Mouse (Mus musculus): ENCODE data around the gene Pilrb2. TPM values are rescaled to one million over a fixed set of nuclear protein-coding genes. Genes with fewer than 3 reads are reported as not detected.
"Not testable (repeated sequence)": the region's sequence is repeated elsewhere in the genome, so short reads cannot be mapped to it uniquely, and the experiment has no call there.

Pilrb2 gene
- polyA plus RNA-seq, 1 experiment from 2014 or later = 5.2 TPM

- Histone ChIP-seq H3K4me2 (no peak overlapping the region), H3K4me3 (replicated peaks) (no peak overlapping the region), H3K9me3 (replicated peaks) (no peaks in the 10 kb centered on the region), H3K9ac (no peak overlapping the region), H3K36me3 (replicated peaks) (no peaks in the 10 kb centered on the region), H3K27ac (replicated peaks) (no peak overlapping the region), H3K4me1 (replicated peaks) (no peaks in the 10 kb centered on the region), H3K27me3 (no peaks in the 10 kb centered on the region)
- ATAC-seq (ENCODE audit: insufficient read depth) = no peak
- 38% methylated on average over 2 of the region's 2 CpGs for WGBS (ENCODE audit: insufficient replicate concordance)
Measured at GRCm38 (mm10) chr5:137875054-137875453, 3.4 kb upstream of the Pilrb2 start.

- not testable (repeated sequence) for H3K9ac ChIP-seq; H3K9me3 ChIP-seq (replicated peaks); H3K4me3 ChIP-seq (replicated peaks); H3K27me3 ChIP-seq; H3K27ac ChIP-seq (replicated peaks); H3K36me3 ChIP-seq (replicated peaks); H3K4me1 ChIP-seq (replicated peaks); H3K4me2 ChIP-seq; ATAC-seq (ENCODE audit: insufficient read depth)
- WGBS (ENCODE audit: insufficient replicate concordance) = 15% methylated on average over 1 of the region's 1 CpGs
Measured at GRCm38 (mm10) chr5:137872381-137872702, 727 bp upstream of the Pilrb2 start.

GRCm38 (mm10) chr5:137868600-137868999, 3.0 kb downstream of the Pilrb2 start:
- not testable (repeated sequence) for H3K27me3 ChIP-seq; ATAC-seq (ENCODE audit: insufficient read depth); H3K4me2 ChIP-seq; H3K27ac ChIP-seq (replicated peaks); H3K4me3 ChIP-seq (replicated peaks); H3K36me3 ChIP-seq (replicated peaks); H3K9ac ChIP-seq; H3K4me1 ChIP-seq (replicated peaks); H3K9me3 ChIP-seq (replicated peaks)
- WGBS (ENCODE audit: insufficient replicate concordance) = 56% methylated on average over 2 of the region's 2 CpGs

- not testable (repeated sequence) for H3K9me3 ChIP-seq (replicated peaks); H3K4me2 ChIP-seq; H3K27ac ChIP-seq (replicated peaks); H3K9ac ChIP-seq; H3K27me3 ChIP-seq; H3K36me3 ChIP-seq (replicated peaks); H3K4me1 ChIP-seq (replicated peaks); ATAC-seq (ENCODE audit: insufficient read depth); H3K4me3 ChIP-seq (replicated peaks)
- 60% methylated on average over 1 of the region's 1 CpGs for WGBS (ENCODE audit: insufficient replicate concordance)
Measured at GRCm38 (mm10) chr5:137864008-137864407, 7.6 kb downstream of the Pilrb2 start.

GRCm38 (mm10) chr5:137857960-137858710, 13.5 kb downstream of the Pilrb2 start, which contains the start of gene Pilrb1:
TSS of gene Pilrb1 (minus strand) at chr5:137858106.
- 23% methylated on average over 2 of the region's 2 CpGs for WGBS (ENCODE audit: insufficient replicate concordance)
- not testable (repeated sequence) for ATAC-seq (ENCODE audit: insufficient read depth)

GRCm38 (mm10) chr5:137856870-137857269, 14.7 kb downstream of the Pilrb2 start:
- WGBS (ENCODE audit: insufficient replicate concordance) = 34% methylated on average over 5 of the region's 5 CpGs
- H3K9ac ChIP-seq; H3K9me3 ChIP-seq (replicated peaks); H3K27me3 ChIP-seq; H3K27ac ChIP-seq (replicated peaks); ATAC-seq (ENCODE audit: insufficient read depth); H3K4me2 ChIP-seq; H3K36me3 ChIP-seq (replicated peaks); H3K4me1 ChIP-seq (replicated peaks): not testable (repeated sequence)
- peak overlapping the region; percentile 14; the same call in 1 of the 2 replicates for H3K4me3 ChIP-seq (replicated peaks)

More at GRCm38 (mm10) chr5:137857960-137858710, 13.5 kb downstream of the Pilrb2 start, which contains the start of gene Pilrb1:
- not testable (repeated sequence) for H3K4me2 ChIP-seq; H3K27ac ChIP-seq (replicated peaks); H3K27me3 ChIP-seq; H3K9ac ChIP-seq; H3K36me3 ChIP-seq (replicated peaks); H3K4me1 ChIP-seq (replicated peaks); H3K9me3 ChIP-seq (replicated peaks)
- H3K4me3 ChIP-seq (replicated peaks) = peak within 1 kb of the TSS; percentile 14; the same call in 1 of the 2 replicates

- not testable (repeated sequence) for H3K36me3 ChIP-seq (replicated peaks); H3K9ac ChIP-seq; H3K4me3 ChIP-seq (replicated peaks); ATAC-seq (ENCODE audit: insufficient read depth); H3K9me3 ChIP-seq (replicated peaks); H3K27me3 ChIP-seq; H3K4me1 ChIP-seq (replicated peaks); H3K4me2 ChIP-seq; H3K27ac ChIP-seq (replicated peaks)
- WGBS (ENCODE audit: insufficient replicate concordance) = 59% methylated on average over 3 of the region's 3 CpGs
Measured at GRCm38 (mm10) chr5:137854907-137855306, 16.7 kb downstream of the Pilrb2 start.

GRCm38 (mm10) chr5:137850313-137850712, 21.3 kb downstream of the Pilrb2 start:
- 38% methylated on average over 1 of the region's 1 CpGs for WGBS (ENCODE audit: insufficient replicate concordance)
- not testable (repeated sequence) for H3K9me3 ChIP-seq (replicated peaks); H3K4me2 ChIP-seq; H3K9ac ChIP-seq; H3K27me3 ChIP-seq; H3K4me3 ChIP-seq (replicated peaks); H3K36me3 ChIP-seq (replicated peaks); H3K4me1 ChIP-seq (replicated peaks); H3K27ac ChIP-seq (replicated peaks); ATAC-seq (ENCODE audit: insufficient read depth)

- H3K36me3 ChIP-seq (replicated peaks); H3K27me3 ChIP-seq; H3K27ac ChIP-seq (replicated peaks); H3K4me2 ChIP-seq; H3K4me1 ChIP-seq (replicated peaks); ATAC-seq (ENCODE audit: insufficient read depth); H3K9ac ChIP-seq; H3K9me3 ChIP-seq (replicated peaks); H3K4me3 ChIP-seq (replicated peaks): not testable (repeated sequence)
Measured at GRCm38 (mm10) chr5:137837110-137837509, 34.5 kb downstream of the Pilrb2 start.

GRCm38 (mm10) chr5:137836611-137837010, 35.0 kb downstream of the Pilrb2 start:
- Histone ChIP-seq H3K27ac (replicated peaks) (no peak overlapping the region), H3K4me3 (replicated peaks) (no peak overlapping the region), H3K4me2 (no peak overlapping the region), H3K9me3 (replicated peaks) (no peaks in the 10 kb centered on the region), H3K9ac (no peak overlapping the region), H3K4me1 (replicated peaks) (no peaks in the 10 kb centered on the region), H3K36me3 (replicated peaks) (no peaks in the 10 kb centered on the region), H3K27me3 (no peaks in the 10 kb centered on the region)
- ATAC-seq (ENCODE audit: insufficient read depth) = no peak

- not testable (repeated sequence) for H3K4me1 ChIP-seq (replicated peaks); H3K36me3 ChIP-seq (replicated peaks); ATAC-seq (ENCODE audit: insufficient read depth); H3K27me3 ChIP-seq; H3K27ac ChIP-seq (replicated peaks); H3K9ac ChIP-seq; H3K9me3 ChIP-seq (replicated peaks)
- peak within 1 kb of the TSS; percentile 14; the same call in 1 of the 2 replicates for H3K4me3 ChIP-seq (replicated peaks)
- H3K4me2 ChIP-seq = peak within 1 kb of the TSS; percentile 10; the same call in 1 of the 2 replicates
- 21% methylated on average over 2 of the region's 2 CpGs for WGBS (ENCODE audit: insufficient replicate concordance)
Measured at GRCm38 (mm10) chr5:137835966-137836520, 35.6 kb downstream of the Pilrb2 start, which contains the start of gene Pilra. TSS of gene Pilra (minus strand) at chr5:137836281.

GRCm38 (mm10) chr5:137833500-137833899, 38.1 kb downstream of the Pilrb2 start:
- 40% methylated on average over 4 of the region's 4 CpGs for whole genome bisulfite sequencing (ENCODE audit: insufficient replicate concordance)
- peaks cover 6% of the 10 kb centered on the region; the same call in 1 of the 2 replicates for H3K4me1 ChIP-seq (replicated peaks)
- no peaks in the 10 kb centered on the region for H3K9me3 ChIP-seq (replicated peaks)
- H3K9ac ChIP-seq = no peak overlapping the region
- H3K4me2 ChIP-seq = no peak overlapping the region
- no peak for ATAC-seq (ENCODE audit: insufficient read depth)
- H3K27me3 ChIP-seq = no peaks in the 10 kb centered on the region
- no peak overlapping the region for H3K27ac ChIP-seq (replicated peaks)
- H3K4me3 ChIP-seq (replicated peaks) = no peak overlapping the region
- H3K36me3 ChIP-seq (replicated peaks) = no peaks in the 10 kb centered on the region

Measured in liver, embryonic 15.5 days (tissue).